Mouse (Mus musculus): ENCODE results near the gene Kdr. TPM values are rescaled to one million over a fixed set of nuclear protein-coding genes. Genes with fewer than 3 reads are reported as not detected.

The Kdr gene
- polyA plus RNA-seq, 1 experiment from 2014 or later = 21.7 TPM

- Histone ChIP-seq H3K4me3 (ENCODE audit: low read length) (no peak overlapping the region), H3K4me1 (ENCODE audit: control insufficient read depth, insufficient read depth, low read depth, low read length) (no peaks in the 10 kb centered on the region), H3K27ac (ENCODE audit: low read depth, low read length) (no peak overlapping the region), H3K27me3 (replicated peaks; ENCODE audit: control insufficient read depth, insufficient read depth, low read length) (no peaks in the 10 kb centered on the region), H3K9me3 (ENCODE audit: control insufficient read depth, low read length) (no peaks in the 10 kb centered on the region), H3K36me3 (ENCODE audit: control insufficient read depth, insufficient read depth, low read length) (no peaks in the 10 kb centered on the region), H3K9ac (ENCODE audit: low read depth, low read length) (no peak overlapping the region), H3K4me2 (ENCODE audit: low read length) (no peak overlapping the region)
- 86% methylated on average over 8 of the region's 8 CpGs for WGBS
- ATAC-seq = no peak
Measured at GRCm38 (mm10) chr5:75990212-75990611, 12.0 kb upstream of the Kdr start.

- Histone ChIP-seq H3K4me2 (ENCODE audit: low read length) (no peak overlapping the region), H3K27ac (ENCODE audit: low read depth, low read length) (no peak overlapping the region), H3K27me3 (replicated peaks; ENCODE audit: control insufficient read depth, insufficient read depth, low read length) (no peaks in the 10 kb centered on the region), H3K9me3 (ENCODE audit: control insufficient read depth, low read length) (no peaks in the 10 kb centered on the region), H3K36me3 (ENCODE audit: control insufficient read depth, insufficient read depth, low read length) (no peaks in the 10 kb centered on the region), H3K4me1 (ENCODE audit: control insufficient read depth, insufficient read depth, low read depth, low read length) (no peaks in the 10 kb centered on the region), H3K4me3 (ENCODE audit: low read length) (no peak overlapping the region), H3K9ac (ENCODE audit: low read depth, low read length) (no peak overlapping the region)
- ATAC-seq = no peak
- 83% methylated on average over 8 of the region's 8 CpGs for WGBS
Measured at GRCm38 (mm10) chr5:75987530-75987929, 9.3 kb upstream of the Kdr start.

- Histone ChIP-seq H3K9me3 (ENCODE audit: control insufficient read depth, low read length) (no peaks in the 10 kb centered on the region), H3K4me1 (ENCODE audit: control insufficient read depth, insufficient read depth, low read depth, low read length) (peaks cover 15% of the 10 kb centered on the region), H3K27ac (ENCODE audit: low read depth, low read length) (no peak overlapping the region), H3K4me2 (ENCODE audit: low read length) (no peak overlapping the region), H3K27me3 (replicated peaks; ENCODE audit: control insufficient read depth, insufficient read depth, low read length) (peaks cover 18% of the 10 kb centered on the region), H3K9ac (ENCODE audit: low read depth, low read length) (no peak overlapping the region), H3K36me3 (ENCODE audit: control insufficient read depth, insufficient read depth, low read length) (no peaks in the 10 kb centered on the region), H3K4me3 (ENCODE audit: low read length) (no peak overlapping the region)
- 72% methylated on average over 23 of the region's 23 CpGs for WGBS
- no peak for ATAC-seq
Measured at GRCm38 (mm10) chr5:75980521-75981311, 2.5 kb upstream of the Kdr start.

GRCm38 (mm10) chr5:75979108-75979507, 850 bp upstream of the Kdr start:
- Histone ChIP-seq H3K27ac (ENCODE audit: low read depth, low read length) (no peak overlapping the region), H3K4me2 (ENCODE audit: low read length) (peak overlapping the region; percentile 100), H3K9ac (ENCODE audit: low read depth, low read length) (no peak overlapping the region), H3K27me3 (replicated peaks; ENCODE audit: control insufficient read depth, insufficient read depth, low read length) (peaks cover 18% of the 10 kb centered on the region), H3K4me3 (ENCODE audit: low read length) (peak overlapping the region; percentile 76), H3K9me3 (ENCODE audit: control insufficient read depth, low read length) (no peaks in the 10 kb centered on the region), H3K4me1 (ENCODE audit: control insufficient read depth, insufficient read depth, low read depth, low read length) (peaks cover 15% of the 10 kb centered on the region), H3K36me3 (ENCODE audit: control insufficient read depth, insufficient read depth, low read length) (no peaks in the 10 kb centered on the region)
- whole genome bisulfite sequencing = 6% methylated on average over 8 of the region's 8 CpGs
- ATAC-seq = no peak

- ATAC-seq = peak; percentile 70
- WGBS = 1% methylated on average over 54 of the region's 54 CpGs
- Histone ChIP-seq H3K9me3 (ENCODE audit: control insufficient read depth, low read length) (no peaks in the 10 kb centered on the region), H3K27me3 (replicated peaks; ENCODE audit: control insufficient read depth, insufficient read depth, low read length) (peaks cover 18% of the 10 kb centered on the region), H3K4me2 (ENCODE audit: low read length) (peak overlapping the region; percentile 100), H3K27ac (ENCODE audit: low read depth, low read length) (peak overlapping the region; percentile 34; the same call in 1 of the 2 replicates), H3K9ac (ENCODE audit: low read depth, low read length) (peak overlapping the region; percentile 72), H3K4me1 (ENCODE audit: control insufficient read depth, insufficient read depth, low read depth, low read length) (peaks cover 15% of the 10 kb centered on the region), H3K36me3 (ENCODE audit: control insufficient read depth, insufficient read depth, low read length) (no peaks in the 10 kb centered on the region), H3K4me3 (ENCODE audit: low read length) (peak overlapping the region; percentile 76)
Measured at GRCm38 (mm10) chr5:75977441-75978373, 551 bp downstream of the Kdr start.

GRCm38 (mm10) chr5:75976696-75977095, 1.6 kb downstream of the Kdr start:
- no peak overlapping the region for H3K9ac ChIP-seq (ENCODE audit: low read depth, low read length)
- ATAC-seq = no peak
- peaks cover 15% of the 10 kb centered on the region for H3K4me1 ChIP-seq (ENCODE audit: control insufficient read depth, insufficient read depth, low read depth, low read length)
- peak overlapping the region; percentile 39; the same call in 1 of the 2 replicates for H3K27ac ChIP-seq (ENCODE audit: low read depth, low read length)
- H3K4me3 ChIP-seq (ENCODE audit: low read length) = peak overlapping the region; percentile 21
- no peaks in the 10 kb centered on the region for H3K36me3 ChIP-seq (ENCODE audit: control insufficient read depth, insufficient read depth, low read length)
- H3K4me2 ChIP-seq (ENCODE audit: low read length) = peak overlapping the region; percentile 15; the same call in 1 of the 2 replicates
- H3K27me3 ChIP-seq (replicated peaks; ENCODE audit: control insufficient read depth, insufficient read depth, low read length) = peaks cover 18% of the 10 kb centered on the region
- no peaks in the 10 kb centered on the region for H3K9me3 ChIP-seq (ENCODE audit: control insufficient read depth, low read length)
- WGBS = 42% methylated on average over 9 of the region's 9 CpGs

GRCm38 (mm10) chr5:75975398-75975797, 2.9 kb downstream of the Kdr start:
- Histone ChIP-seq H3K9me3 (ENCODE audit: control insufficient read depth, low read length) (no peaks in the 10 kb centered on the region), H3K4me2 (ENCODE audit: low read length) (no peak overlapping the region), H3K36me3 (ENCODE audit: control insufficient read depth, insufficient read depth, low read length) (no peaks in the 10 kb centered on the region), H3K27me3 (replicated peaks; ENCODE audit: control insufficient read depth, insufficient read depth, low read length) (peaks cover 18% of the 10 kb centered on the region), H3K27ac (ENCODE audit: low read depth, low read length) (peak overlapping the region; percentile 20; the same call in 1 of the 2 replicates), H3K4me3 (ENCODE audit: low read length) (peak overlapping the region; percentile 9; the same call in 1 of the 2 replicates), H3K4me1 (ENCODE audit: control insufficient read depth, insufficient read depth, low read depth, low read length) (peaks cover 15% of the 10 kb centered on the region), H3K9ac (ENCODE audit: low read depth, low read length) (no peak overlapping the region)
- 43% methylated on average over 5 of the region's 5 CpGs for WGBS
- no peak for ATAC-seq

- Histone ChIP-seq H3K27me3 (replicated peaks; ENCODE audit: control insufficient read depth, insufficient read depth, low read length) (peaks cover 13% of the 10 kb centered on the region), H3K9me3 (ENCODE audit: control insufficient read depth, low read length) (no peaks in the 10 kb centered on the region), H3K36me3 (ENCODE audit: control insufficient read depth, insufficient read depth, low read length) (no peaks in the 10 kb centered on the region), H3K4me2 (ENCODE audit: low read length) (no peak overlapping the region), H3K4me1 (ENCODE audit: control insufficient read depth, insufficient read depth, low read depth, low read length) (peaks cover 15% of the 10 kb centered on the region), H3K27ac (ENCODE audit: low read depth, low read length) (no peak overlapping the region), H3K4me3 (ENCODE audit: low read length) (no peak overlapping the region), H3K9ac (ENCODE audit: low read depth, low read length) (no peak overlapping the region)
- ATAC-seq = no peak
- 39% methylated on average over 7 of the region's 7 CpGs for WGBS
Measured at GRCm38 (mm10) chr5:75974543-75975130, 3.6 kb downstream of the Kdr start.
